Mouse (Mus musculus) hematopoietic stem cell, adult 5-6 weeks (primary cell): ENCODE results near the gene Abhd6. TPM values are rescaled to one million over a fixed set of nuclear protein-coding genes. Genes with fewer than 3 reads are reported as not detected.
A peak's percentile ranks its signal among the peaks of the same experiment; 100 is the strongest.

Source experiments
- ATAC-seq, 2 experiments: fragments of 125-278 bp in 1 of 2; replicated peaks in 1 of 2; 2 replicates each; pipeline ENCODE4 v1.8.0; 2016 to 2017; ENCODE audit warnings: inconsistent platforms in 2 of 2, mild to moderate bottlenecking in 2 of 2, moderate number of reproducible peaks in 2 of 2, low read depth in 1 of 2, moderate TSS enrichment in 1 of 2; ENCODE audit not compliant: low FRiP score in 2 of 2, poor library complexity in 2 of 2, severe bottlenecking in 2 of 2, insufficient read depth in 1 of 2, low TSS enrichment in 1 of 2
- total RNA-seq: library from RNA; stranded (forward); fragments of 172-1452, 232-1000 nt; gene quantifications from 2 replicates; pipeline ENCODE4 v1.2.3, GENCODE M21; 2017

The Abhd6 gene
- total RNA-seq, 1 experiment from 2014 or later: 5.1 TPM

DNA sequence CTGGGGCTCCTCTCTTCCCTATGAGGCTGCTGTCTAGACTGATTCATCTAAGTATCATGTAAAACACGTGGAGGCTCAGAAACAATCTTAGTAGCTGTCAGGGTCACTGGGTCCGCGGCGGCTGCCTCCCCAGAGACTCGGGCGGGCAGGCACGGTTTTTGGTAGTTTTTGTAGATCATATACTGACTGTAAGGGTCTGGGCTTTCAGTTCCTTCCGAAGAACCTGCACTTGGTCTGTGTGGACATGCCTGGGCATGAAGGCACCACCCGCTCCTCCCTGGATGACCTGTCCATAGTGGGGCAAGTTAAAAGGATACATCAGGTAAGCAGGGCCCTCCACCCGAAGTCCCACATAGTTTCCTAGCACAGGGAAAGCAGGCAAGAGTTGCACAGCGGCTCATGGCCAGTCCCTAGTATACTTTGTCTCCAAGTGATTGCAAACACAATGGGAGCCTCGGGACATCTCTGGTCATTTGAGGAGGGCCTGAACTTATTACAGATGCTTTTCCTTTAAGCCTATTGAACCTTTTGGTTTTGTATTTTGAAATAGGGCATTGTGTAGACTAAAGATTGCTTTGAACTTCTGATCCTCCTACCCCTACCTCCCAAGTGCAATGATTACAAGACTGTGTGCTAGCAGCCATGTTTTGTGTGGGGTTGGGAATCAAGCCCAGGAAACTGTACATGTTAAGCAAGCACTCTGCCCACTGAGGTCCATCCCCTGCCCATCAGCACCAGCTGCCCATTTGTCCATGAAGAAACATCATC lies 38.4 kb downstream of the Abhd6 start:
- ATAC-seq: no peak

DNA sequence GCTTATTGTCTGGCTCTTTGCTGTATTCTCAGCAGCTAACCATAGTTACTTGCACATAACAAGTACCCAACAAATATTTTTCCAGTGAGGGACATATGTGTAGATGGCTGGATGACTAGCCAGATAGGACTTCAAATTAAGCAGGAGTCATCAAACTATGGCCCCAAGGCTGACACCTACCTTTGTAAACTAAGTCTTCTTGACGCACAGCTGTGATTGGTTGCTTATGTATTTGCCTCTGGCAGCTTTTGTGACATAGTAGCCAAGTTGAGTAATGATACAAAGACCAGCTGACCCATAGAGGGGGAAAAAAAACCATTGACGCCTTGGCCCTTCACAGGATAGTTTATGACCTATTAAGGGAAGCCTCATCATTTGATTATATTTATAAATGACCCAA lies 39.4 kb downstream of the Abhd6 start:
- no peak for ATAC-seq

GRCm38 (mm10) chr14:8042577-8042976 lies 39.9 kb downstream of the Abhd6 start:
- no peak for ATAC-seq

DNA sequence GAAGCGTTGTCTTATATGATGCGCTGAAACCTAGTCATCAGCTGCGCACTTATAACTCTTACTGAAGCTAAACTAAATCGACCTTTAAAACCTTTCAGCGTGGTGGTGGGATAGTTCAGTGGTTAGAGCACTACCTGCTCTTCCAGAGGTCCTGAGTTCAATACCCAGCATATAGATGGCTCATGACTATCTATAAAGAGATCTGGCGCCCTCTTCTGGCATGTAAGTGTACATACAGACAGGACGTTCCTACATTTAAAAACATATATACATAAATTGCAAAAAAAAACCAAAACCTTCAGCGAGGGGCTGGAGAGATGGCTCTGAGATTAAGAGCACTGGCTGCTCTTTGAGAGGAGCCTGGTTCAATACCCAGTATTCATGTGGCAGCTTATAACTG lies 41.6 kb downstream of the Abhd6 start:
- ATAC-seq: no peak; a peak in 1 of 4 replicates

GRCm38 (mm10) chr14:8044786-8045185 lies 42.1 kb downstream of the Abhd6 start:
- ATAC-seq: no peak

GRCm38 (mm10) chr14:8045187-8045846 lies 42.6 kb downstream of the Abhd6 start:
- ATAC-seq: no peak

GRCm38 (mm10) chr14:8046839-8047238 lies 44.1 kb downstream of the Abhd6 start:
- ATAC-seq: no peak

DNA sequence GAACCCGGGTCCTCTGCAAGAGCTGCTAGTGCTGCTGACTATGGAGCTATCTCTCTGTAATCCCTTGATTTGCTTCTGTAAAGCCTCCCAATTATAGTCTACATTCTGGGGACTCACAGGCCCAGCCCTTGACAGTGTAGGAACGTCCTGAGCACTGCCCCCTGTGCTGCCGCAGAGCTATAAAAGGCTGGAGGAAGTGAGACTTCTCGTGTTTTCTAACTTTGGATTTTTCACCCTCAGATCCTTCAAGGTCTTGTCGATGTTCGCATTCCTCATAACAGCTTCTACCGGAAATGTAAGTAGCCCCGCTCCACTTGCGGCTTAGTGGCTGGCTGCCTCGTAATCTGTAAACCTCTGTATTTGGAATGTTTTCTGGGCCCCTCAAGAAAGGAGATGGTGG lies 46.6 kb downstream of the Abhd6 start:
- no peak for ATAC-seq

- ATAC-seq: no peak
Measured at GRCm38 (mm10) chr14:8051869-8052268, 49.2 kb downstream of the Abhd6 start.

GRCm38 (mm10) chr14:8052661-8053060 lies 50.0 kb downstream of the Abhd6 start:
- no peak for ATAC-seq

DNA sequence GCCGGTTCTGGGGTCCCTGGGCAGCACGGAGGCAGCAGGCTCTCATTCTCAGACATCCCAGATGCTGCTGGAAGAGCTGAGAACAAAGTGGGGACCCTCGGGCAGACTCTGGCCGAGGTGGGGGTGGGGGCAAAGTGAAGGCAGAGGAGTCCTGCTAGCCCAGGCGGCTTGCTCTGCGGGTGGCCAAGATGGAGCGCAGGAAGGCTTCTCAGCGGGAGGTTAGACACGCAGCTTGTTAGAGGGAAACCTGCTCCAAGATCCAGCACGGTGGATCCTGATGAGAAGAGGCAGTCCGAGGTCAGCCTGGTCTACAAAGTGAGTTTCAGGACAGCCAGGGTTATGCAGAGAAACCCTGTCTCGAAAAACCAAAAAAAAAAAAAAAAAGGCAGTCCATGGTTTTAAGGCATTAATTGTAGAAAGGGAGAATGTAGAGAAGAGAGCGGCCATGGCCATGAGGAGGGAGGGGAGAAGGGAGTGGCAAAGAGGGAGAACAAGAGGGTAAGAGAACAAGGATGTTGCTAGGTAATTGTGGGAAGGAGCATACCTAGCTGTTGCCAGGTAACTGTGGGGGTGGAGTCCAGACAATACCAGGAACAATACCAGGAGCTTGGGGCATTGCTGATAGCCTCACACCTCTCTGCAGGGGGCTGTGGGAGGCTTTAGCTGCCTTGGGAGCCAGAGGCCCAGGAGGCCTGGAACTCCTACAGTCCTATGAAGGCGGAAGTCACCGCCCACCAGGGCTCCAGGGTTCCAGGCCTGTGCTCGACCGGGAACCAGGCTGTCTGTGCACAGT lies 51.8 kb downstream of the Abhd6 start:
- ATAC-seq: no peak

DNA sequence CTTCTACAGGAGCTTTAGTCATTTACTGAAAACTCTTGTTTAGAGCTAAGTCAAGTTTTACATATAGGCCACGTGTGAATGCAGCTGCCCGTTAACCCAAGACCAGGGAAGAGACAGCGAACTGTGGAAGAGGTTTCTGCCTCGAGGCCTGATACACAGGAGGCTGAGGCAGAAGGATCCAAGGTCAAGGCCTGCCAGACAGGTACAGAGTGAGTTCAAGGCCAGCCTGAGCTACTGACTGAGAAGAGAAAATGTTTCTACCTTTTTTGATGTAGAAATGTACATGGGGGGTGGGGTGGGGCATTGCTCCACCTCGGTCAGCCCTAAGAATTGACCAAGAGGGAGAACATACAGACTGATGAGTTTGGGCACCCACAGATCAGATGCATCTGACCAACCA lies 53.4 kb downstream of the Abhd6 start:
- ATAC-seq: no peak

DNA sequence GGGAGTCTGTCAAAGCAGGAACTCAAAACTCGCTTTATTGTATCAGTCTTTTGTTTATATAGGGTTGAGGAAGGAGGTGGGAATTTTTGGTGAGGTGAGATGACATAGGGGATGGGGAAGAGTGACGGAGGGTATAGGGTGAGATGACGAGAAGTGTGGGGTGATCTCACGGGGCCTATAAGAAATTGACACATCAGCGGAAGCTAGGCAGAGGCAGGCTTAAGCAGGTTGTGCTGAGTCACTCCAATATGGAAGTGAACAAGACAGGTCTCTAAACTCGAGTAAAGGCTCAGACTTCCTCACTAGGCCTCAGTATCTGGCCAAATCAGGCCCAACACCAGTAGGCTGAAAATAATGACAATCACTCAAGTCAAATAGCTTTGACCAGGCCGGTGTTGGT lies 57.2 kb downstream of the Abhd6 start:
- no peak for ATAC-seq

GRCm38 (mm10) chr14:8062076-8062475 lies 59.4 kb downstream of the Abhd6 start:
- no peak for ATAC-seq

DNA sequence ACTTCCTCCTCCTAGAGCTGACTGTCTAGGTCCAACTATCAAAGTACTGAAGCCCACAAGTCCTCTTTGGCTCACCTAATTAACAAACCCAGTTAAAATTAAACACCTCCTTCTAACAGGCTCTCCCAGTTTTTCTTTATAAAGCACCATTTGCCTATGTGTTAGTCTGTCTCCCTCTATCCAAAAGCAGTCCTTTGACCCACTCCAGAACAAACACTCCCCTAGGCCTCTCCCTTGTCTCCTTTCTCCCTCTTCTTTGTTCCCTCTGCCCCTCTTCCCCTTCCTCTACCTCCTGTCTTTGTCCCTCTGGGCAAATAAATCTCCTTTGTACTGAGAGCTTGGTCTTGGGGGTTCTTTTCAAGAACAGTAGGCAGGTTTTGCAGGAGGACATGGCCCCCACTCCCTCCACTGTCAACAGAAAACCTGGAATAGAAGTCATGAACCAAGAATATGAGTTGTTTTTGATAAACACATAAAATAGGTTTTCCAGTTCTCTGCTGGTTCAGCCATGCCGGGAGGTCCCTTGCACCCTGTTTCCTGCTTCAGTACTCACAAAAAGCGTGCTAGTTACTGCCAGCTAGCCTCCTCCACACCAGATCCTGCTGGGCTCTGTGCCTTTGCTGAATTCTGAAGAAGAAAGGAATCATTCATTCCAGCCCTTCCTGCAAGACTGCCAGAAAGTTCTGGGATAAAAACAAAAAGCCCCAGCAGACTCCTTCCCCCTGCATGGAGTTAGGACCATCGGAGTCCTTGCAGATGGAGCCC lies 60.0 kb downstream of the Abhd6 start:
- ATAC-seq: no peak

DNA sequence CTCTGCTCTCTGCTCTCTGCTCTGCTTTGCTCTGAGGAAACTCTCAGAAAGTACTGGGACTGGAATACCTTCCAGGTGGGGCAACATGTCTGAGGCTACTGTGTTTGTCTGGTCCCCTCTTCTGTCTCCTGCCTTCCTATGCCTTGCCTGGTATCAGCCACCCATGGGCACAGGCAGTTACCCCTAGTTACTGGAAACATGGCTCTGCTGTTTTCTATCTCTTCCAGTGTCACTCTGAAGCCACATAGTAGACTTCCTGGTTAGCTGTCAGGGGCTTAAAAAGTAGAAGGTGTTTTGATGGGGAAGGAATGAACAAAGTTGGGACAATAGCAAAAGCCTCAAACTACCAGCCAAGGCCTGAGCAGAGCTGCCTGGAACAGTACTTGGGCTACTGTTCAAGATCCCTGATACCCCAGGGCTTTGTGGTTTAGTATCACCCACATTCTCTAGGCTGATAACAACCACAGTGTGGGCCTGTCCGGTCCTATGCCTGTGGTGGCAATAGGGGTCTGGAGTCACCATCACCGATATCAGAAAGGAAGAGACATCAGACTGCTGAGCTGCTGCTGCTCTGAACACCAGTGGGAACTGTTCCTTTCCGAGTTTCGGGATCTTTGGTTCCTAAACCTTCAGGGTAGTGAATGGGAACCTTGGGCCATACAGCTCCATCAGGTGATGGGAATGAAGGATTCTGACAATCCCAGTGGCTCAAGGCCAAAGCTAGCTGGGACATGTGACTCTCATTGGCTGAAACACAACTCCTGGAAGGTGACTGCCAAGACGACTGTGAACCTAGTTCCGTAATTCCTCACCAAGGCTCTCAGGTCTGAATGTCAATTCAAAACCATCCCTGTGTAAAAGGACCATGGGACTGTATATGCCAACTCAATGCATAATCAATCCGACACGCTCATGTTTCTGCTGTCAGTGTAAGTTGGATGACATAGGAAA lies 61.4 kb downstream of the Abhd6 start:
- ATAC-seq: peak; percentile 27 to 56; a peak in 3 of 4 replicates
